Mouse (Mus musculus) MEL (cell line): ENCODE data around the gene Tomm40. TPM values are rescaled to one million over a fixed set of nuclear protein-coding genes. Genes with fewer than 3 reads are reported as not detected.

Experiments used
- DNase-seq: peaks from one replicate; pipeline ENCODE4 v3.0.0; 2011; ENCODE audit warnings: low read depth, low spot score
- H3K27ac ChIP-seq: 2 replicates; pipeline ENCODE4 v1.5.1; 2012; ENCODE audit warnings: low read depth, mild to moderate bottlenecking, control low read depth, low read length, moderate library complexity; ENCODE audit not compliant: control insufficient read depth
- H3K27me3 ChIP-seq, 2 experiments: fragments of 150-350 bp in 1 of 2; sonication (generic) in 1 of 2; 2 replicates each; pipeline ENCODE4 v1.6.1; 2012; ENCODE audit warnings: low read length in 2 of 2, mild to moderate bottlenecking in 2 of 2, improper control_type of control experiment in 1 of 2, moderate library complexity in 1 of 2; ENCODE audit not compliant: insufficient read depth in 2 of 2, control insufficient read depth in 1 of 2
- H3K36me3 ChIP-seq, 2 experiments: 2 replicates each; pipeline ENCODE4 v1.6.1; 2012 to 2014; ENCODE audit warnings: low read length in 2 of 2, improper control_type of control experiment in 1 of 2, inconsistent platforms in 1 of 2, mild to moderate bottlenecking in 1 of 2; ENCODE audit not compliant: insufficient read depth in 2 of 2, control insufficient read depth in 1 of 2
- H3K4me1 ChIP-seq, 2 experiments: fragments of 150-350 bp in 1 of 2; sonication (generic) in 1 of 2; 2 replicates each; pipeline ENCODE4 v1.6.1; 2012; ENCODE audit warnings: low read length in 2 of 2, improper control_type of control experiment in 1 of 2, mild to moderate bottlenecking in 1 of 2; ENCODE audit not compliant: insufficient read depth in 2 of 2, control insufficient read depth in 1 of 2
- H3K4me3 ChIP-seq, 2 experiments: fragments of 150-350 bp in 1 of 2; sonication (generic) in 1 of 2; 2 replicates each; pipeline ENCODE4 v1.5.1; 2012; ENCODE audit warnings: low read depth in 2 of 2, low read length in 2 of 2, mild to moderate bottlenecking in 2 of 2, moderate library complexity in 2 of 2, control low read depth in 1 of 2, improper control_type of control experiment in 1 of 2; ENCODE audit not compliant: control insufficient read depth in 1 of 2, insufficient read depth in 1 of 2
- H3K79me2 ChIP-seq: 2 replicates; pipeline ENCODE4 v1.6.1; 2012; ENCODE audit warnings: mild to moderate bottlenecking, low read length, moderate library complexity; ENCODE audit not compliant: control insufficient read depth, poor library complexity, insufficient read depth
- H3K9ac ChIP-seq: 2 replicates; pipeline ENCODE4 v1.6.1; 2012; ENCODE audit warnings: low read depth, mild to moderate bottlenecking, control low read depth, low read length, moderate library complexity; ENCODE audit not compliant: control insufficient read depth, poor library complexity, severe bottlenecking
- H3K9me3 ChIP-seq: fragments of 150-350 bp; sonication (generic); replicated peaks from 2 replicates; pipeline ENCODE4 v1.6.1; 2012; ENCODE audit warnings: mild to moderate bottlenecking, low read length, improper control_type of control experiment, moderate library complexity; ENCODE audit not compliant: insufficient read depth
- BHLHE40 ChIP-seq: IDR thresholded peaks from 2 replicates; pipeline ENCODE4 v1.6.1; 2012; ENCODE audit warnings: low read depth, mild to moderate bottlenecking, inconsistent platforms, low read length, improper control_type of control experiment, borderline replicate concordance
- CHD1 ChIP-seq: IDR thresholded peaks from 2 replicates; pipeline ENCODE4 v1.6.1; 2012; ENCODE audit warnings: low read depth, mild to moderate bottlenecking, inconsistent platforms, low read length, improper control_type of control experiment
- CHD2 ChIP-seq: IDR thresholded peaks from 2 replicates; pipeline ENCODE4 v1.6.1; 2011; ENCODE audit warnings: low read length, improper control_type of control experiment
- CTCF ChIP-seq, 3 experiments: IDR thresholded peaks in 2 of 3; conservative IDR thresholded peaks in 1 of 3; 2 replicates each; pipeline ENCODE4 v1.5.1; 2011 to 2012; ENCODE audit warnings: low read length in 3 of 3, low read depth in 2 of 3, mild to moderate bottlenecking in 2 of 3, improper control_type of control experiment in 1 of 3, inconsistent platforms in 1 of 3, mixed read lengths in 1 of 3, moderate library complexity in 1 of 3; ENCODE audit not compliant: control insufficient read depth in 1 of 3, insufficient read depth in 1 of 3, poor library complexity in 1 of 3, severe bottlenecking in 1 of 3
- E2F4 ChIP-seq: IDR thresholded peaks from 2 replicates; pipeline ENCODE4 v1.6.1; 2011; ENCODE audit warnings: low read depth, low read length, improper control_type of control experiment, borderline replicate concordance
- ELF1 ChIP-seq: IDR thresholded peaks from 2 replicates; pipeline ENCODE4 v1.6.1; 2014; ENCODE audit warnings: low read depth, mild to moderate bottlenecking, inconsistent platforms, low read length, improper control_type of control experiment, moderate library complexity
- EP300 ChIP-seq, 2 experiments: IDR thresholded peaks; 2 replicates each; pipeline ENCODE4 v1.6.1; 2011; ENCODE audit warnings: improper control_type of control experiment in 2 of 2, low read length in 2 of 2, low read depth in 1 of 2, mild to moderate bottlenecking in 1 of 2
- ETS1 ChIP-seq: IDR thresholded peaks from 2 replicates; pipeline ENCODE4 v1.6.1; 2012; ENCODE audit warnings: low read depth, mild to moderate bottlenecking, inconsistent platforms, low read length, improper control_type of control experiment, moderate library complexity
- GATA1 ChIP-seq: IDR thresholded peaks from 2 replicates; pipeline ENCODE4 v1.6.1; 2011; ENCODE audit warnings: low read depth, low read length, improper control_type of control experiment
- HCFC1 ChIP-seq: IDR thresholded peaks from 2 replicates; pipeline ENCODE4 v1.6.1; 2012; ENCODE audit warnings: low read depth, mild to moderate bottlenecking, inconsistent platforms, low read length, improper control_type of control experiment, moderate library complexity
- JUND ChIP-seq: IDR thresholded peaks from 2 replicates; pipeline ENCODE4 v1.6.1; 2011; ENCODE audit warnings: low read depth, mild to moderate bottlenecking, improper control_type of control experiment, low read length
- KAT2A ChIP-seq: conservative IDR thresholded peaks from 2 replicates; pipeline ENCODE4 v1.6.1; 2012; ENCODE audit warnings: low read depth, low read length, improper control_type of control experiment, inconsistent platforms
- MAFK ChIP-seq: IDR thresholded peaks from 2 replicates; pipeline ENCODE4 v1.6.1; 2011; ENCODE audit warnings: low read depth, mild to moderate bottlenecking, low read length, improper control_type of control experiment, borderline replicate concordance
- MAX ChIP-seq: IDR thresholded peaks from 2 replicates; pipeline ENCODE4 v1.6.1; 2011; ENCODE audit warnings: low read length, improper control_type of control experiment
- MAZ ChIP-seq: IDR thresholded peaks from 2 replicates; pipeline ENCODE4 v1.6.1; 2012; ENCODE audit warnings: low read depth, mild to moderate bottlenecking, inconsistent platforms, low read length, improper control_type of control experiment
- MEF2A ChIP-seq: IDR thresholded peaks from 2 replicates; pipeline ENCODE4 v1.6.1; 2014; ENCODE audit warnings: low read depth, mild to moderate bottlenecking, inconsistent platforms, low read length, improper control_type of control experiment; ENCODE audit not compliant: poor library complexity, insufficient replicate concordance, severe bottlenecking; ENCODE audit errors: extremely low read depth
- MXI1 ChIP-seq: IDR thresholded peaks from 2 replicates; pipeline ENCODE4 v1.6.1; 2011; ENCODE audit warnings: mild to moderate bottlenecking, low read depth, low read length, improper control_type of control experiment
- MYB ChIP-seq: IDR thresholded peaks from 2 replicates; pipeline ENCODE4 v1.6.1; 2011; ENCODE audit warnings: mild to moderate bottlenecking, low read depth, low read length, improper control_type of control experiment
- MYC ChIP-seq: IDR thresholded peaks from 2 replicates; pipeline ENCODE4 v1.6.1; 2011; ENCODE audit warnings: low read depth, mild to moderate bottlenecking, low read length, improper control_type of control experiment, moderate library complexity
- NELFE ChIP-seq: IDR thresholded peaks from 2 replicates; pipeline ENCODE4 v1.6.1; 2011; ENCODE audit warnings: low read depth, low read length, improper control_type of control experiment
- POLR2AphosphoS5 ChIP-seq: IDR thresholded peaks from 2 replicates; pipeline ENCODE4 v1.6.1; 2012; ENCODE audit warnings: low read depth, borderline replicate concordance, mild to moderate bottlenecking, inconsistent platforms, low read length, moderate library complexity, mixed read lengths
- SMC3 ChIP-seq: IDR thresholded peaks from 2 replicates; pipeline ENCODE4 v1.6.1; 2011; ENCODE audit warnings: low read depth, low read length, improper control_type of control experiment
- TAL1 ChIP-seq: IDR thresholded peaks from 2 replicates; pipeline ENCODE4 v1.6.1; 2012; ENCODE audit warnings: mild to moderate bottlenecking, inconsistent platforms, low read length, moderate library complexity, mixed read lengths
- TCF12 ChIP-seq: IDR thresholded peaks from 2 replicates; pipeline ENCODE4 v1.6.1; 2014; ENCODE audit warnings: low read depth, mild to moderate bottlenecking, inconsistent platforms, low read length, improper control_type of control experiment, moderate library complexity
- UBTF ChIP-seq: IDR thresholded peaks from 2 replicates; pipeline ENCODE4 v1.6.1; 2012; ENCODE audit warnings: low read depth, mild to moderate bottlenecking, inconsistent platforms, low read length, improper control_type of control experiment, moderate library complexity, borderline replicate concordance; ENCODE audit not compliant: insufficient read depth
- USF2 ChIP-seq, 2 experiments: IDR thresholded peaks; 2 replicates each; pipeline ENCODE4 v1.6.1; 2011 to 2012; ENCODE audit warnings: improper control_type of control experiment in 2 of 2, low read length in 2 of 2, borderline replicate concordance in 1 of 2, inconsistent platforms in 1 of 2, low read depth in 1 of 2, mild to moderate bottlenecking in 1 of 2; ENCODE audit not compliant: insufficient read depth in 1 of 2
- ZC3H11A ChIP-seq: IDR thresholded peaks from 2 replicates; pipeline ENCODE4 v1.6.1; 2012; ENCODE audit warnings: low read depth, mild to moderate bottlenecking, inconsistent platforms, low read length, improper control_type of control experiment
- ZNF384 ChIP-seq: IDR thresholded peaks from 2 replicates; pipeline ENCODE4 v1.6.1; 2012; ENCODE audit warnings: low read depth, mild to moderate bottlenecking, inconsistent platforms, low read length, improper control_type of control experiment
- polyA plus RNA-seq, 2 experiments: library from polyadenylated mRNA; stranded (reverse) in 1 of 2; unstranded in 1 of 2; fragments of >175 nt in 1 of 2; fragments of >200 nt in 1 of 2; gene quantifications; 2 replicates each; pipeline versions ENCODE4 v1.2.1 to v1.2.4; 2012; ENCODE audit warnings: low replicate concordance in 2 of 2, low read depth in 1 of 2; ENCODE audit not compliant: insufficient read length in 2 of 2, insufficient read depth in 1 of 2, missing spikeins in 1 of 2
- total RNA-seq: library from RNA; depleted of rRNA; stranded (reverse); fragments of 300-350 nt; gene quantifications from 2 replicates; pipeline ENCODE4 v1.2.3, GENCODE M21; 2012

The Tomm40 gene
- total and polyA plus RNA-seq, 3 experiments, result 294 to 403 TPM; not detected in 1

DNA sequence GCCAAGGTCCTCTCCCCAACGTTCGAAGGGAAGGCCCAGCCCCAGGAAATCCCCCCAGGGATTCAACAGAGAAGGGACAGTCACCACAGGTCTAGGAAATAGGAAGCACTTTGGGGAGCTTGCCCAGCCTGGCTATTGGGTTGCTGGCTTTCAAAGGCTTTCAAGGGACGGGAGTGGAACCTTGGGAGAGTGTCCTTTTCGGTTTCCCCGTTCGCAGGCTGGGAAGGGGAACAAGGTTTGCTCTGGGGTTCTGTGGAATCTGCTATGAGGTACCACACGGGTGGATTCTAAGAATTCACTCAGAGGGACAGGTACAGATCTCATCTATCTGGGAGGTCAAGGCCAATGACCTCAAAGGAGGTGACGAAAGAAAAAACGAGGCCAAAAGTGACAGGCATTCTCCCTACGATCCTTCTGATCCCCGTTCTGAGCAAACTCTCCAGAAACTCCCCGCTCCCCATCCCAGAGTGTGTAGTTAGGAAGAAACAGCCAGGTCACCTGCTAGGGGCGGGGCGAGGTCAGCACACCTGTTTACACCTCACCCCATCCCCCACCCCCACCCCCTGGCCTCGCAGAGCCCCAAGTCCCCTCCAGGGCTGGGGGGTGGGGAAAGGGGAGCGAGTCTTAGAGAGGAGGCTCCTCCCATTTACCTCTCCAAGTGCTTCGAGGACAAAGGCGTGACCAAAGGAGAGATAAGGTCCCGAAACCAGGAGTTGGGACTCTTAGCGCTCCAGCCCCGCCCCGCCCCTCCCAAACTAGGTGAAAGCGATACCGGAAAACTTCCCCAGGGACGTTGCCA lies 32.4 kb upstream of the Tomm40 start:
- peak overlapping the region; percentile 56 to 61 for H3K4me3 ChIP-seq
- no peaks in the 10 kb centered on the region for H3K27me3 ChIP-seq
- TF ChIP-seq MYC, result no peak
- TF ChIP-seq ELF1, result 0 out of 2 replicates have a peak, but pooled peaks have one; percentile 6
- H3K27ac ChIP-seq, result peak overlapping the region; percentile 49
- H3K79me2 ChIP-seq, result no peaks in the 10 kb centered on the region
- peak overlapping the region; percentile 66 for H3K9ac ChIP-seq
- no peaks in the 10 kb centered on the region for H3K9me3 ChIP-seq
- peaks cover 15 to 27% of the 10 kb centered on the region in 2 experiments for H3K4me1 ChIP-seq
- peaks cover 0 to 18% of the 10 kb centered on the region in 2 experiments; a peak in 2 of 4 replicates for H3K36me3 ChIP-seq
- peak; percentile 49 for DNase-seq

GRCm38 (mm10) chr7:19746426-19747201 lies 31.4 kb upstream of the Tomm40 start:
- Histone ChIP-seq H3K4me1 (peaks cover 15 to 27% of the 10 kb centered on the region in 2 experiments), H3K4me3 (no peak overlapping the region), H3K9ac (no peak overlapping the region), H3K27ac (no peak overlapping the region), H3K9me3 (no peaks in the 10 kb centered on the region), H3K27me3 (no peaks in the 10 kb centered on the region), H3K79me2 (no peaks in the 10 kb centered on the region), H3K36me3 (peaks cover 0 to 18% of the 10 kb centered on the region in 2 experiments; a peak in 2 of 4 replicates)
- DNase-seq, result peak; percentile 51
- TF ChIP-seq MAFK (no peak), TAL1 (no peak), ZNF384 (no peak), MEF2A (no peak), BHLHE40 (no peak), ZC3H11A (no peak), CTCF (IDR thresholded peaks at IDR 0.05 in 2 of 3, conservative IDR thresholded peaks at IDR 0.05 in 1 of 3; ENCODE audit: control insufficient read depth in 1 of 3, insufficient read depth in 1 of 3, low read depth in 2 of 3, low read length in 3 of 3, poor library complexity in 1 of 3, severe bottlenecking in 1 of 3) (no peak), GATA1 (no peak), MYB (no peak), POLR2AphosphoS5 (no peak), HCFC1 (no peak), TCF12 (0 out of 2 replicates have a peak, but pooled peaks have one; percentile 28), UBTF (no peak), MAZ (peak; percentile 79), CHD2 (peak; percentile 27; the same call in 1 of the 2 replicates), E2F4 (no peak), KAT2A (no peak), SMC3 (no peak), ETS1 (peak; percentile 20; the same call in 1 of the 2 replicates), NELFE (no peak), MXI1 (no peak), USF2 (IDR thresholded peaks at IDR 0.05; ENCODE audit: borderline replicate concordance in 1 of 2, insufficient read depth in 1 of 2, low read depth in 1 of 2, low read length in 2 of 2) (no peak), JUND (no peak), EP300 (IDR thresholded peaks at IDR 0.05; ENCODE audit: low read depth in 1 of 2, low read length in 2 of 2) (peak in 1 of 2 experiments; percentile 23; a peak in 1 of 4 replicates), CHD1 (no peak), MAX (no peak)
